Mouse (Mus musculus) lung, embryonic 14.5 days (tissue): ENCODE results near the gene Ift74. TPM values are rescaled to one million over a fixed set of nuclear protein-coding genes. Genes with fewer than 3 reads are reported as not detected.
"Not testable (repeated sequence)": the region's sequence is repeated elsewhere in the genome, so short reads cannot be mapped to it uniquely, and the experiment has no call there.

Source experiments
- ATAC-seq: fragments of 200-750 bp; cut with Nextera tagmentation; 2 replicates; pipeline ENCODE4 v1.8.0; 2017; ENCODE audit warnings: mild to moderate bottlenecking, moderate TSS enrichment, moderate library complexity; ENCODE audit not compliant: insufficient read depth
- DNase-seq: peaks from one replicate; pipeline ENCODE4 v3.0.0-alpha.2; 2015
- H3K27ac ChIP-seq: fragments of 300-500 bp; sonication (generic); 2 replicates; pipeline ENCODE4 v1.5.1; 2014; ENCODE audit warnings: low read depth, mild to moderate bottlenecking, moderate library complexity
- H3K27me3 ChIP-seq: fragments of 300-500 bp; sonication (generic); 2 replicates; pipeline ENCODE4 v1.6.1; 2014; ENCODE audit warnings: low read length, control low read depth; ENCODE audit not compliant: insufficient read depth
- H3K36me3 ChIP-seq: fragments of 300-500 bp; sonication (generic); 2 replicates; pipeline ENCODE4 v1.6.1; 2014; ENCODE audit warnings: control low read depth; ENCODE audit not compliant: insufficient read depth
- H3K4me1 ChIP-seq: fragments of 300-500 bp; sonication (generic); 2 replicates; pipeline ENCODE4 v1.6.1; 2014; ENCODE audit warnings: antibody characterized with exemption, control low read depth; ENCODE audit not compliant: insufficient read depth
- H3K4me2 ChIP-seq: fragments of 300-500 bp; sonication (generic); 2 replicates; pipeline ENCODE4 v1.6.1; 2014; ENCODE audit warnings: mild to moderate bottlenecking
- H3K4me3 ChIP-seq: fragments of 300-500 bp; sonication (generic); 2 replicates; pipeline ENCODE4 v1.5.1; 2014; ENCODE audit warnings: low read depth, low read length
- H3K9ac ChIP-seq: fragments of 300-500 bp; sonication (generic); 2 replicates; pipeline ENCODE4 v1.6.1; 2014
- H3K9me3 ChIP-seq: fragments of 300-500 bp; sonication (generic); 2 replicates; pipeline ENCODE4 v1.6.1; 2016; ENCODE audit warnings: low read depth, low read length, control low read depth
- CTCF ChIP-seq: IDR thresholded peaks from 2 replicates; pipeline ENCODE4 v1.5.1; 2016; ENCODE audit warnings: antibody characterized with exemption, low read depth
- WGBS: fragments of 180-500 bp; shearing (Covaris S2); extraction: QIAGEN DNeasy Blood & Tissue Kit; methylation state at CpG from one replicate; pipeline ENCODE4 v1.1.7; 2014; 5-methylcytosine and 5-hydroxymethylcytosine counted together
- polyA plus RNA-seq: library from polyadenylated mRNA; unstranded; fragments of >200 nt; fragmentation: Nextera tagmentation; extraction: Ambion mirVana; gene quantifications from 2 replicates; pipeline ENCODE4 v1.2.1, GENCODE M21; 2014

Ift74 gene
- polyA plus RNA-seq, 1 experiment from 2014 or later, result 34.1 TPM

GRCm38 (mm10) chr4:94669718-94670117 is 55.4 kb downstream of the Ift74 start:
- ATAC-seq, result peak; percentile 63; the same call in 1 of the 2 replicates
- peak; percentile 80 for DNase-seq

GRCm38 (mm10) chr4:94680662-94681061 is 66.4 kb downstream of the Ift74 start:
- no peak overlapping the region for H3K27ac ChIP-seq
- ATAC-seq (no peak), DNase-seq (no peak)
- TF ChIP-seq CTCF, result no peak
- no peaks in the 10 kb centered on the region for H3K4me1 ChIP-seq
- 87% methylated on average over 2 of the region's 2 CpGs for WGBS
- H3K4me2 ChIP-seq, result no peak overlapping the region
- H3K9ac ChIP-seq, result no peak overlapping the region
- H3K9me3 ChIP-seq, result no peaks in the 10 kb centered on the region
- no peaks in the 10 kb centered on the region for H3K27me3 ChIP-seq
- peaks cover 23% of the 10 kb centered on the region for H3K36me3 ChIP-seq
- H3K4me3 ChIP-seq, result no peak overlapping the region

More at GRCm38 (mm10) chr4:94669718-94670117, 55.4 kb downstream of the Ift74 start:
- H3K9ac ChIP-seq, result no peak overlapping the region
- H3K9me3 ChIP-seq, result no peaks in the 10 kb centered on the region
- no peak overlapping the region for H3K4me3 ChIP-seq
- peak; percentile 75 for TF ChIP-seq CTCF
- no peak overlapping the region for H3K27ac ChIP-seq
- no peaks in the 10 kb centered on the region for H3K36me3 ChIP-seq
- H3K4me1 ChIP-seq, result no peaks in the 10 kb centered on the region
- H3K4me2 ChIP-seq, result no peak overlapping the region
- 43% methylated on average over 1 of the region's 1 CpGs for WGBS
- H3K27me3 ChIP-seq, result no peaks in the 10 kb centered on the region

- WGBS, result 87% methylated on average over 2 of the region's 2 CpGs
- Histone ChIP-seq H3K36me3 (peaks cover 23% of the 10 kb centered on the region), H3K27ac (no peak overlapping the region), H3K4me2 (no peak overlapping the region), H3K27me3 (no peaks in the 10 kb centered on the region), H3K4me3 (no peak overlapping the region), H3K9ac (no peak overlapping the region), H3K9me3 (no peaks in the 10 kb centered on the region), H3K4me1 (no peaks in the 10 kb centered on the region)
- ATAC-seq (no peak), DNase-seq (no peak)
- no peak for TF ChIP-seq CTCF
Measured at GRCm38 (mm10) chr4:94681181-94681580, 66.9 kb downstream of the Ift74 start.

- H3K36me3 ChIP-seq, result peaks cover 26% of the 10 kb centered on the region
- no peak for ATAC-seq
- WGBS, result 67% methylated on average over 1 of the region's 1 CpGs
Measured at GRCm38 (mm10) chr4:94682029-94682428, 67.7 kb downstream of the Ift74 start.

GRCm38 (mm10) chr4:94683305-94683704 is 69.0 kb downstream of the Ift74 start:
- no peak for TF ChIP-seq CTCF
- Histone ChIP-seq H3K36me3 (peaks cover 31% of the 10 kb centered on the region), H3K27me3 (no peaks in the 10 kb centered on the region), H3K4me1 (no peaks in the 10 kb centered on the region), H3K4me2 (no peak overlapping the region), H3K9ac (no peak overlapping the region), H3K9me3 (no peaks in the 10 kb centered on the region), H3K4me3 (no peak overlapping the region), H3K27ac (no peak overlapping the region)
- peak; percentile 52 for DNase-seq
- no peak; the same call in 1 of the 2 replicates for ATAC-seq
- 82% methylated on average over 5 of the region's 5 CpGs for WGBS

More at GRCm38 (mm10) chr4:94682029-94682428, 67.7 kb downstream of the Ift74 start:
- H3K4me1 ChIP-seq, result no peaks in the 10 kb centered on the region
- H3K9ac ChIP-seq, result no peak overlapping the region
- H3K27me3 ChIP-seq, result no peaks in the 10 kb centered on the region
- no peaks in the 10 kb centered on the region for H3K9me3 ChIP-seq
- DNase-seq, result no peak
- TF ChIP-seq CTCF, result no peak
- H3K4me3 ChIP-seq, result no peak overlapping the region
- H3K4me2 ChIP-seq, result no peak overlapping the region
- no peak overlapping the region for H3K27ac ChIP-seq

- not testable (repeated sequence) for H3K4me3 ChIP-seq, H3K27me3 ChIP-seq, H3K4me2 ChIP-seq, H3K9me3 ChIP-seq, ATAC-seq, H3K9ac ChIP-seq, H3K4me1 ChIP-seq, H3K27ac ChIP-seq, DNase-seq
- H3K36me3 ChIP-seq, result peaks cover 14% of the 10 kb centered on the region; the same call in 1 of the 2 replicates
- WGBS, result 63% methylated on average over 2 of the region's 2 CpGs
Measured at GRCm38 (mm10) chr4:94689804-94690203, 75.5 kb downstream of the Ift74 start.

GRCm38 (mm10) chr4:94691078-94691477 is 76.8 kb downstream of the Ift74 start:
- H3K4me1 ChIP-seq, result no peaks in the 10 kb centered on the region
- DNase-seq (peak; percentile 39), ATAC-seq (no peak)
- H3K27ac ChIP-seq, result no peak overlapping the region
- TF ChIP-seq CTCF, result no peak
- no peaks in the 10 kb centered on the region for H3K27me3 ChIP-seq
- 72% methylated on average over 4 of the region's 4 CpGs for WGBS
- peaks cover 14% of the 10 kb centered on the region; the same call in 1 of the 2 replicates for H3K36me3 ChIP-seq
- no peak overlapping the region for H3K4me3 ChIP-seq
- H3K9ac ChIP-seq, result no peak overlapping the region
- H3K4me2 ChIP-seq, result no peak overlapping the region
- H3K9me3 ChIP-seq, result no peaks in the 10 kb centered on the region

GRCm38 (mm10) chr4:94692175-94692574 is 77.9 kb downstream of the Ift74 start:
- no peak overlapping the region for H3K4me2 ChIP-seq
- no peak for DNase-seq
- no peaks in the 10 kb centered on the region for H3K4me1 ChIP-seq
- H3K27me3 ChIP-seq, result no peaks in the 10 kb centered on the region
- no peak for ATAC-seq
- 82% methylated on average over 2 of the region's 2 CpGs for WGBS
- peaks cover 11% of the 10 kb centered on the region; the same call in 1 of the 2 replicates for H3K36me3 ChIP-seq
- no peaks in the 10 kb centered on the region for H3K9me3 ChIP-seq
- TF ChIP-seq CTCF, result no peak
- H3K9ac ChIP-seq, result no peak overlapping the region
- H3K4me3 ChIP-seq, result no peak overlapping the region
- no peak overlapping the region for H3K27ac ChIP-seq
